Mouse (Mus musculus) cerebellum, adult 11 months (tissue): ENCODE measurements around the gene Zfp987.
"Not testable (repeated sequence)": the region's sequence is repeated elsewhere in the genome, so short reads cannot be mapped to it uniquely, and the experiment has no call there.

Experiments used
- DNase-seq: peaks from one replicate; pipeline ENCODE4 v3.0.0; 2022

The Zfp987 gene

GRCm38 (mm10) chr4:146096998-146097397 lies at the start of gene Zfp987:
Gene Zfp987 (plus strand): TSS chr4:146097298.
- DNase-seq = not testable (repeated sequence)

- not testable (repeated sequence) for DNase-seq
Observed at GRCm38 (mm10) chr4:146052536-146052935, 44.6 kb upstream of the Zfp987 start.

GRCm38 (mm10) chr4:146053445-146053844 lies 43.7 kb upstream of the Zfp987 start:
- DNase-seq = not testable (repeated sequence)

- DNase-seq = no peak
Observed at GRCm38 (mm10) chr4:146055335-146055734, 41.8 kb upstream of the Zfp987 start.

- not testable (repeated sequence) for DNase-seq
Observed at GRCm38 (mm10) chr4:146058646-146059045, 38.5 kb upstream of the Zfp987 start.

GRCm38 (mm10) chr4:146059078-146059477 lies 38.0 kb upstream of the Zfp987 start:
- not testable (repeated sequence) for DNase-seq

GRCm38 (mm10) chr4:146059974-146060693 lies 37.0 kb upstream of the Zfp987 start:
- DNase-seq = not testable (repeated sequence)

GRCm38 (mm10) chr4:146061082-146061481 lies 36.0 kb upstream of the Zfp987 start:
- not testable (repeated sequence) for DNase-seq

- not testable (repeated sequence) for DNase-seq
Observed at GRCm38 (mm10) chr4:146062021-146062420, 35.1 kb upstream of the Zfp987 start.

- DNase-seq = not testable (repeated sequence)
Observed at GRCm38 (mm10) chr4:146063001-146063400, 34.1 kb upstream of the Zfp987 start.

GRCm38 (mm10) chr4:146063621-146064020 lies 33.5 kb upstream of the Zfp987 start:
- not testable (repeated sequence) for DNase-seq

GRCm38 (mm10) chr4:146064807-146065206 lies 32.3 kb upstream of the Zfp987 start:
- DNase-seq = not testable (repeated sequence)

- DNase-seq = not testable (repeated sequence)
Observed at GRCm38 (mm10) chr4:146066932-146067580, 30.0 kb upstream of the Zfp987 start.

- not testable (repeated sequence) for DNase-seq
Observed at GRCm38 (mm10) chr4:146067594-146067993, 29.5 kb upstream of the Zfp987 start.

GRCm38 (mm10) chr4:146073264-146073663 lies 23.8 kb upstream of the Zfp987 start:
- not testable (repeated sequence) for DNase-seq

GRCm38 (mm10) chr4:146101448-146101847 lies 4.3 kb downstream of the Zfp987 start:
- DNase-seq = not testable (repeated sequence)

GRCm38 (mm10) chr4:146156524-146156923 lies 59.4 kb downstream of the Zfp987 start, which contains the start of gene Zfp600:
Gene Zfp600 (plus strand): TSS chr4:146156824.
- DNase-seq = not testable (repeated sequence)

- DNase-seq = not testable (repeated sequence)
Observed at GRCm38 (mm10) chr4:146162893-146163292, 65.8 kb downstream of the Zfp987 start.

- not testable (repeated sequence) for DNase-seq
Observed at GRCm38 (mm10) chr4:146167202-146167832, 70.2 kb downstream of the Zfp987 start.

GRCm38 (mm10) chr4:146167879-146168532 lies 70.9 kb downstream of the Zfp987 start:
- not testable (repeated sequence) for DNase-seq

- not testable (repeated sequence) for DNase-seq
Observed at GRCm38 (mm10) chr4:146168730-146169215, 71.7 kb downstream of the Zfp987 start.

- not testable (repeated sequence) for DNase-seq
Observed at GRCm38 (mm10) chr4:146173378-146174226, 76.5 kb downstream of the Zfp987 start.
